Comparison of ENCODE assay signal across 10 mouse cellular contexts in genomic region chr6:116386045-116386415, GRCm38 (mm10). TPM values are rescaled to one million over a fixed set of nuclear protein-coding genes. Genes with fewer than 3 reads are reported as not detected.
DNase-seq lines count a peak whose midpoint lies in the region; ATAC-seq and TF ChIP-seq lines count a peak whose summit lies in the region.
"Had no signal": no experiment of that assay in that cellular context is flagged by ENCODE, and none has a peak within 500 bp of the region (broad histone marks: within the 10 kb centered on the region; RNA-seq: fewer than 3 reads in every experiment).

No protein-coding gene starts in this region.

- peak overlapping the region; percentile 52 for H3K27ac ChIP-seq in hindbrain, embryonic 16.5 days (ENCODE audit: low read depth, low read length)
- H3K27ac ChIP-seq in liver, embryonic 15.5 days (replicated peaks), result no peak overlapping the region
- H3K27ac ChIP-seq: embryonic facial prominence, embryonic 12.5 days had no signal

- no peaks in the 10 kb centered on the region for H3K27me3 ChIP-seq in hindbrain, embryonic 16.5 days (replicated peaks; ENCODE audit: control insufficient read depth, insufficient read depth, low read length)
- H3K27me3 ChIP-seq in liver, embryonic 15.5 days, result no peaks in the 10 kb centered on the region
- H3K27me3 ChIP-seq: embryonic facial prominence, embryonic 12.5 days had no signal

- peaks cover 19% of the 10 kb centered on the region for H3K4me1 ChIP-seq in hindbrain, embryonic 16.5 days (ENCODE audit: control insufficient read depth, insufficient read depth, low read depth, low read length)
- peaks cover 38% of the 10 kb centered on the region for H3K4me1 ChIP-seq in liver, embryonic 15.5 days (replicated peaks)

- H3K36me3 ChIP-seq in hindbrain, embryonic 16.5 days (ENCODE audit: control insufficient read depth, insufficient read depth, low read length), result no peaks in the 10 kb centered on the region
- peaks cover 58% of the 10 kb centered on the region for H3K36me3 ChIP-seq in liver, embryonic 15.5 days (replicated peaks)
- H3K36me3 ChIP-seq: embryonic facial prominence, embryonic 12.5 days had no signal

- H3K4me2 ChIP-seq in hindbrain, embryonic 16.5 days (ENCODE audit: low read length), result peak overlapping the region; percentile 38
- H3K4me2 ChIP-seq in liver, embryonic 15.5 days, result peak overlapping the region; percentile 25
- H3K4me2 ChIP-seq: embryonic facial prominence, embryonic 12.5 days had no signal

- no peak for TF ChIP-seq POLR2A in brain, embryonic 14.5 days (IDR thresholded peaks at IDR 0.05; ENCODE audit: borderline replicate concordance, extremely low read depth, insufficient read depth, insufficient read length, poor library complexity, severe bottlenecking)

- no peaks in the 10 kb centered on the region for H3K9me3 ChIP-seq in hindbrain, embryonic 16.5 days (ENCODE audit: control insufficient read depth, low read length)
- no peaks in the 10 kb centered on the region for H3K9me3 ChIP-seq in liver, embryonic 15.5 days (replicated peaks)
- H3K9me3 ChIP-seq: embryonic facial prominence, embryonic 12.5 days had no signal

- WGBS in hindbrain, embryonic 16.5 days, result 20% methylated on average over 4 of the region's 4 CpGs
- 56% methylated on average over 4 of the region's 4 CpGs for WGBS in liver, embryonic 15.5 days (ENCODE audit: insufficient replicate concordance)

- 0 out of 2 replicates have a peak overlapping the region, but pooled peaks have one; percentile 1 for H3K4me3 ChIP-seq in hindbrain, embryonic 16.5 days (ENCODE audit: low read length)
- H3K4me3 ChIP-seq in liver, embryonic 15.5 days (replicated peaks), result no peak overlapping the region
- H3K4me3 ChIP-seq: embryonic facial prominence, embryonic 12.5 days had no signal

- H3K9ac ChIP-seq in hindbrain, embryonic 16.5 days (ENCODE audit: low read depth, low read length), result peak overlapping the region; percentile 28
- no peak overlapping the region for H3K9ac ChIP-seq in liver, embryonic 15.5 days
- H3K9ac ChIP-seq: embryonic facial prominence, embryonic 12.5 days had no signal

- peak; percentile 86 for ATAC-seq in hindbrain, embryonic 16.5 days
- ATAC-seq in liver, embryonic 15.5 days (ENCODE audit: insufficient read depth), result peak; percentile 50; the same call in 1 of the 2 replicates
- ATAC-seq in frontal cortex, adult (ENCODE audit: low TSS enrichment), result no peak; the same call in 1 of the 2 replicates
- ATAC-seq: inflammation-experienced regulatory T-cells, adult 6 months had no signal

- no peak for TF ChIP-seq CTCF in brain, embryonic 14.5 days (IDR thresholded peaks at IDR 0.05; ENCODE audit: borderline replicate concordance, extremely low read depth, insufficient read depth, insufficient read length)

- peak; percentile 45 for DNase-seq in ES-CJ7 (ENCODE audit: low read depth, low spot score)
- peak; percentile 65 for DNase-seq in brain, embryonic 14.5 days (ENCODE audit: low read depth)
- DNase-seq in adipocyte (ENCODE audit: low spot score), result no peak
- DNase-seq in spleen, postnatal 4 days (ENCODE audit: low spot score in 2 of 2), result no peak
- DNase-seq in gastrocnemius, postnatal 4 days (ENCODE audit: low spot score in 2 of 2), result no peak

RNA-seq across cellular contexts. Expression of gene March8, which starts 48.2 kb away (rescaled TPM):
- 166 and 169 TPM in 2 replicates for polyA plus RNA-seq in brain, embryonic 14.5 days (2012; rRNA removed)
- 58.0 and 63.4 TPM in 2 replicates for polyA plus RNA-seq in hindbrain, embryonic 16.5 days (2015; fragmentation: Nextera tagmentation; extraction: Ambion mirVana)
- polyA plus RNA-seq in liver, embryonic 15.5 days (2015; fragmentation: Nextera tagmentation; extraction: Ambion mirVana), result 95.4 and 97.7 TPM in 2 replicates
- 10 to 100 TPM; 36.8 to 41.1 TPM for total RNA-seq in gastrocnemius, postnatal 4 days (2021)

Comparison
In these comparisons a context has a peak if more than half of its experiments do, and no peak if none do; other contexts are left out.
1. DNase-seq: peak in ES-CJ7 (single experiment) and brain, embryonic 14.5 days (single experiment); none in adipocyte (single experiment), spleen, postnatal 4 days (0 of 2) and gastrocnemius, postnatal 4 days (0 of 2).